Mouse (Mus musculus): ENCODE results near the gene Rsbn1l. TPM values are rescaled to one million over a fixed set of nuclear protein-coding genes. Genes with fewer than 3 reads are reported as not detected.
A peak's percentile ranks its signal among the peaks of the same experiment; 100 is the strongest.

Rsbn1l gene
- total and polyA plus RNA-seq, 3 experiments = 8.1 to 20.2 (median 17.0) TPM

- Histone ChIP-seq H3K4me3 (replicated peaks in 1 of 3; ENCODE audit: low read depth in 2 of 3, low read length in 2 of 3, poor library complexity in 1 of 3) (peak overlapping the region; percentile 43 to 58 (median 53)), H3K27me3 (replicated peaks) (no peaks in the 10 kb centered on the region), H3K9me3 (replicated peaks; ENCODE audit: low read length) (no peaks in the 10 kb centered on the region), H3K79me2 (replicated peaks; ENCODE audit: control insufficient read depth, extremely low read depth, insufficient read depth, poor library complexity, severe bottlenecking) (peaks cover 93% of the 10 kb centered on the region), H3K9ac (ENCODE audit: insufficient read depth, low read depth) (peak overlapping the region; percentile 79), H3K4me1 (ENCODE audit: control insufficient read depth in 1 of 2, insufficient read depth in 2 of 2) (peaks cover 26 to 61% of the 10 kb centered on the region in 2 experiments), H3K4me2 (ENCODE audit: insufficient read depth, low read depth, poor library complexity, severe bottlenecking) (peak overlapping the region; percentile 69), H3K27ac (ENCODE audit: insufficient read depth, low read depth) (peak overlapping the region; percentile 72), H3K36me3 (replicated peaks in 1 of 2; ENCODE audit: control insufficient read depth in 1 of 2, insufficient read depth in 1 of 2, low read length in 1 of 2) (peaks cover 0 to 11% of the 10 kb centered on the region in 2 experiments)
- DNase-seq (ENCODE audit: extremely low read depth) = peak; percentile 79
- TF ChIP-seq JUND (conservative IDR thresholded peaks at IDR 0.05; ENCODE audit: low read depth, low read length) = peak; percentile 70; the same call in 1 of the 2 replicates
- TF ChIP-seq ZKSCAN1 (IDR thresholded peaks at IDR 0.05; ENCODE audit: borderline replicate concordance, low read depth, low read length) = no peak
- no peak for TF ChIP-seq MEF2A (IDR thresholded peaks at IDR 0.05; ENCODE audit: borderline replicate concordance, low read depth, low read length)
- TF ChIP-seq HCFC1 (IDR thresholded peaks at IDR 0.05; ENCODE audit: low read depth, low read length) = peak; percentile 69; the same call in 1 of the 2 replicates
- peak; percentile 82 for TF ChIP-seq ELF1 (IDR thresholded peaks at IDR 0.05; ENCODE audit: low read depth, low read length)
- TF ChIP-seq CHD2 (IDR thresholded peaks at IDR 0.05; ENCODE audit: low read length) = no peak
- no peak for TF ChIP-seq CHD1 (IDR thresholded peaks at IDR 0.05; ENCODE audit: low read depth, low read length)
- peak; percentile 12; the same call in 1 of the 2 replicates for TF ChIP-seq ETS1 (conservative IDR thresholded peaks at IDR 0.05; ENCODE audit: low read depth, low read length)
- 0 out of 2 replicates have a peak, but pooled peaks have one; percentile 6 for TF ChIP-seq MAX (IDR thresholded peaks at IDR 0.05; ENCODE audit: low read length)
- no peak for TF ChIP-seq ZMIZ1 (IDR thresholded peaks at IDR 0.05; ENCODE audit: low read depth, low read length)
- peak; percentile 12; the same call in 1 of the 2 replicates for TF ChIP-seq TCF12 (IDR thresholded peaks at IDR 0.05; ENCODE audit: low read depth, low read length)
- TF ChIP-seq MAZ (IDR thresholded peaks at IDR 0.05; ENCODE audit: low read depth, low read length) = no peak
- no peak for TF ChIP-seq MYC (IDR thresholded peaks at IDR 0.05; ENCODE audit: low read depth, low read length)
- TF ChIP-seq PAX5 (IDR thresholded peaks at IDR 0.05; ENCODE audit: low read length) = no peak
- peak; percentile 60 for TF ChIP-seq POLR2A (IDR thresholded peaks at IDR 0.05; ENCODE audit: low read depth, low read length)
- TF ChIP-seq USF1 (IDR thresholded peaks at IDR 0.05; ENCODE audit: low read depth, low read length) = no peak
- TF ChIP-seq IRF4 (IDR thresholded peaks at IDR 0.05; ENCODE audit: low read depth, low read length) = 0 out of 2 replicates have a peak, but pooled peaks have one; percentile 20
- TF ChIP-seq EP300 (IDR thresholded peaks at IDR 0.05; ENCODE audit: low read length) = no peak
- TF ChIP-seq TBP (conservative IDR thresholded peaks at IDR 0.05; ENCODE audit: low read depth, low read length) = peak; percentile 56; the same call in 1 of the 2 replicates
- peak; percentile 67 for TF ChIP-seq JUN (IDR thresholded peaks at IDR 0.05; ENCODE audit: insufficient read depth, low read depth, low read length)
- no peak for TF ChIP-seq GABPA (IDR thresholded peaks at IDR 0.05; ENCODE audit: insufficient replicate concordance, low read depth, low read length)
- TF ChIP-seq RAD21 (IDR thresholded peaks at IDR 0.05; ENCODE audit: low read depth, low read length) = no peak
- TF ChIP-seq NELFE (IDR thresholded peaks at IDR 0.05; ENCODE audit: low read depth, low read length) = no peak
- no peak for TF ChIP-seq UBTF (IDR thresholded peaks at IDR 0.05; ENCODE audit: low read depth, low read length)
- in situ Hi-C loops (cut with MboI; ENCODE audit: low pct_ligation_motif_present, low pct_unique_long_range_greater_than_20kb, low sequenced_read_pairs) (no loop called here), dilution Hi-C loops (cut with MboI; ENCODE audit: extremely low pct_ligation_motif_present, extremely low pct_unique_long_range_greater_than_20kb, low sequenced_read_pairs) (no loop called here)
Observed at GRCm38 (mm10) chr5:20944961-20945748, 11.0 kb downstream of the Rsbn1l start.

Data from CH12.LX (cell line).